Mouse (Mus musculus): Measurements from ENCODE around the gene Pamr1. TPM values are rescaled to one million over a fixed set of nuclear protein-coding genes. Genes with fewer than 3 reads are reported as not detected.

Pamr1 gene
- polyA plus RNA-seq, 1 experiment = not detected

DNA sequence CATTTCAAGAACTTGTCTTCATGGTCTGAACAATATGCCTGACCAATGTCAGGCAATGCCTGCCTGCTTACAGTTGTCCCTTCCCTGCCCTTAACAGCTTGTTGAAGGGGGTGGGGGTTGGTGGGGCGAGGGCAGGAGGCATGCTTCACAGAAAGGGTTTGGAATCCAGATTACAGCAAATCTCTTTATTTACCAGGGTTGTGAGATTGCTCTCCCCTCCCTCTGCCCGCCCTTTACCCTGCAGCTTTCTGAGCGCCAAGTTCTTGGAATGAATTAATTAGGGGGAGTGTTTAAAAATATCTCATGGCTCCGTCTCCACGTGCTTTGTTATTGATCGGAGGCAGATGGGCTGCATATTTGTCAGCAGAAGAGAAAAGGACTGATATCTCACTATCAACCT, 113.5 kb downstream of the Pamr1 start:
- TF ChIP-seq CEBPB (IDR thresholded peaks at IDR 0.05; ENCODE audit: low read depth) (no peak), CTCF (IDR thresholded peaks at IDR 0.05; ENCODE audit: control insufficient read depth, insufficient read depth, insufficient read length) (no peak), MYOG (IDR thresholded peaks at IDR 0.05; ENCODE audit: control insufficient read depth, extremely low read depth, insufficient read length) (no peak), MYOD1 (IDR thresholded peaks at IDR 0.05; ENCODE audit: control insufficient read depth, insufficient read length, low read depth) (no peak)
- H3K79me2 ChIP-seq (ENCODE audit: control insufficient read depth, insufficient read depth) = no peaks in the 10 kb centered on the region
- H3K36me3 ChIP-seq (ENCODE audit: control insufficient read depth, insufficient read depth) = no peaks in the 10 kb centered on the region
- H3K4me3 ChIP-seq (ENCODE audit: insufficient read depth, poor library complexity, severe bottlenecking) = no peak overlapping the region
- no peak overlapping the region for H3ac ChIP-seq (ENCODE audit: control insufficient read depth, insufficient read length, low read depth)
- no peaks in the 10 kb centered on the region for H3K79me3 ChIP-seq (ENCODE audit: low read depth)
- peaks cover 48% of the 10 kb centered on the region for H3K27me3 ChIP-seq (ENCODE audit: control insufficient read depth, insufficient read depth, insufficient read length)

DNA sequence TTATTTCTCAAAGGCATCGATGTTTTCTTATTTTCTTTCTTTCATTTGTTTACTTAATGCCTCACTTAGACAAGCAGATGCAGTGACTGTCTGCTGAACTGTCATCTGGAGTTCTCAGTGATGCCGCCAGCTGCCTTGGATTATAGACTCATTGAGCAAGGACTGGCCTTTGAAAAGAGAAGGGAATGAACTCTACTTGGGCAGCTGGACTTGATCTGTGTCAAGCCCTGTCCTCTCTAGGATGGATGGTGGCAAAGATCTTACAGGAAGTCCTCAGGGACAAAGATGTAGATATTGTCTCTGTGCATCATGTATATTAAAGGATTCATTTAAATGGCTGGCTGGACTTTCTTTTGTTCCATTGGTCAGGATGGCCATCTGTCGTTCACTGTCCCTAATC, 114.1 kb downstream of the Pamr1 start:
- TF ChIP-seq FOSL1 (IDR thresholded peaks at IDR 0.05; ENCODE audit: insufficient read depth, low read length, poor library complexity, severe bottlenecking) = no peak
- TF ChIP-seq MYOG (IDR thresholded peaks at IDR 0.05; ENCODE audit: control insufficient read depth, extremely low read depth, insufficient read length) = no peak
- no peak for TF ChIP-seq MYOD1 (IDR thresholded peaks at IDR 0.05; ENCODE audit: control insufficient read depth, insufficient read length, low read depth)
- no peak for TF ChIP-seq CEBPB (IDR thresholded peaks at IDR 0.05; ENCODE audit: low read depth)
- TF ChIP-seq CTCF (IDR thresholded peaks at IDR 0.05; ENCODE audit: control insufficient read depth, insufficient read depth, insufficient read length) = no peak
- no peak for TF ChIP-seq MAX (IDR thresholded peaks at IDR 0.05)
- TF ChIP-seq USF1 (IDR thresholded peaks at IDR 0.05; ENCODE audit: low read depth) = no peak
- H3K4me3 ChIP-seq (ENCODE audit: insufficient read depth, poor library complexity, severe bottlenecking) = no peak overlapping the region
- H3K79me3 ChIP-seq (ENCODE audit: low read depth) = no peaks in the 10 kb centered on the region
- H3K27me3 ChIP-seq (ENCODE audit: control insufficient read depth, insufficient read depth, insufficient read length) = peaks cover 42% of the 10 kb centered on the region
- no peaks in the 10 kb centered on the region for H3K79me2 ChIP-seq (ENCODE audit: control insufficient read depth, insufficient read depth)
- no peaks in the 10 kb centered on the region for H3K36me3 ChIP-seq (ENCODE audit: control insufficient read depth, insufficient read depth)
- H3ac ChIP-seq (ENCODE audit: control insufficient read depth, insufficient read length, low read depth) = no peak overlapping the region

DNA sequence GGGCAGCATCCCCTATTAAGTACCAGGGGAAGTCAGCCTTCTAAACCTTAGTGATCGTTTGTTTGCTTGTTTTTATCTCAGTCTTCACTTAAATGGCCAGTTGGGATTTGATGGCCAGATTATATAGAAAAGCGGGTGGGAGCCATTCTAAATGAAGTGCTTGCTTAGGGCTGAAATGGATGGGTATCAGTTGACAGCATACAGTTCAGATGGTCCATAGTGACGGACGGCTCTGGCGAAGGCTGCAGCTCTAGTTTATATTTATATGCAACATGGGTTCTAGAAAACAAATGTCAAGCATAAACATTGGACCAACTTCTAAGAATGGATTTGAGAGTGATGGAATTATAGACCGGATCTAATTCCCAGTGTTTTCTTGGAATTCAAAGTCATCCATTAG, 118.2 kb downstream of the Pamr1 start:
- Histone ChIP-seq H3K79me2 (ENCODE audit: control insufficient read depth, insufficient read depth) (no peaks in the 10 kb centered on the region), H3K27me3 (ENCODE audit: control insufficient read depth, insufficient read depth, insufficient read length) (peaks cover 31% of the 10 kb centered on the region), H3K36me3 (ENCODE audit: control insufficient read depth, insufficient read depth) (no peaks in the 10 kb centered on the region), H3K79me3 (ENCODE audit: low read depth) (no peaks in the 10 kb centered on the region), H3K4me3 (ENCODE audit: insufficient read depth, poor library complexity, severe bottlenecking) (no peak overlapping the region), H3ac (ENCODE audit: control insufficient read depth, insufficient read length, low read depth) (no peak overlapping the region)
- TF ChIP-seq USF1 (IDR thresholded peaks at IDR 0.05; ENCODE audit: low read depth) (no peak), MYOD1 (IDR thresholded peaks at IDR 0.05; ENCODE audit: control insufficient read depth, insufficient read length, low read depth) (no peak), CTCF (IDR thresholded peaks at IDR 0.05; ENCODE audit: control insufficient read depth, insufficient read depth, insufficient read length) (no peak), MAX (IDR thresholded peaks at IDR 0.05) (no peak), MYOG (IDR thresholded peaks at IDR 0.05; ENCODE audit: control insufficient read depth, extremely low read depth, insufficient read length) (no peak), CEBPB (IDR thresholded peaks at IDR 0.05; ENCODE audit: low read depth) (no peak), FOSL1 (IDR thresholded peaks at IDR 0.05; ENCODE audit: insufficient read depth, low read length, poor library complexity, severe bottlenecking) (no peak)

DNA sequence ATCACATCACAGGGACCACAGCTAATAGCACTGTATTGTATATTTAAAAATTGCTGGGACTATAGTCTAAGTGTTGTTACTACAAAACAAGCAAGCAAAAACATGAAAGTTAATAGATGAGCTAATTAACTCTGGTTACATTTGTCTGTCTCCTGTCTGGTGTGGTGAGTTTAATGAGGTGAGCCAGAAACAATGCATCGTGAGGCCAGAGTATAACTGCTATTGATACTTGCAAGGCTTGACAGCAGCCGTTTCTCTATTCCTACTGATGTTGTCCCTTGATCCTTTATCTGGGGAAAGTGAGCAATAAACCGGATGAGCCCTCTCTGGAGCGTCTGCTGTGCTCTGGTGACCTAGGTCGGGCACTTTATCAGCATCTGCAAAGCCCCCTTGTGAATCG, 119.8 kb downstream of the Pamr1 start:
- no peak overlapping the region for H3K4me3 ChIP-seq (ENCODE audit: insufficient read depth, poor library complexity, severe bottlenecking)

DNA sequence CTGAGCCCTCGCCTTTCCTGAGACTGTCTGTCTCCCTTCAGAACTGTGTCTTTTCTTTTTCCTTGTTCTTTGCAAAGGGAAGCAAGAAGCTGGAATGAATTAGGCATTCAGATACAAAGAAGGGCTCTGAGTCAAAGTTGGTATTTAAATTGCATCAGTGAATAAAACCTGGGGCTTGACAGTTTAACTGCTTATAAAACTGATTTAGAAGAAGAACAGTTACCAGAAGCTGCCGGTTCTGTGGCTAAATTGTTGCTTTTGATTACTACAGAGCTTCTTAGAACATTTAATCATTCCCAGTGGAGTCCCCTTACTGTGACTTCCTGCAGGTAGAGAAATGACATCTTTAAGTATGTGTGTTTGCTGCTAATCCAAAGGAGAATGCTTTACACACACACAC, 124.8 kb downstream of the Pamr1 start:
- no peak overlapping the region for H3K4me3 ChIP-seq (ENCODE audit: insufficient read depth, poor library complexity, severe bottlenecking)

More for the DNA sequence above, 119.8 kb downstream of the Pamr1 start:
- Histone ChIP-seq H3K79me2 (ENCODE audit: control insufficient read depth, insufficient read depth) (no peaks in the 10 kb centered on the region), H3K36me3 (ENCODE audit: control insufficient read depth, insufficient read depth) (no peaks in the 10 kb centered on the region), H3K27me3 (ENCODE audit: control insufficient read depth, insufficient read depth, insufficient read length) (peaks cover 22% of the 10 kb centered on the region), H3K79me3 (ENCODE audit: low read depth) (no peaks in the 10 kb centered on the region), H3ac (ENCODE audit: control insufficient read depth, insufficient read length, low read depth) (no peak overlapping the region)
- TF ChIP-seq MYOG (IDR thresholded peaks at IDR 0.05; ENCODE audit: control insufficient read depth, extremely low read depth, insufficient read length) = no peak
- TF ChIP-seq CTCF (IDR thresholded peaks at IDR 0.05; ENCODE audit: control insufficient read depth, insufficient read depth, insufficient read length) = no peak
- no peak for TF ChIP-seq MAX (IDR thresholded peaks at IDR 0.05)
- no peak for TF ChIP-seq USF1 (IDR thresholded peaks at IDR 0.05; ENCODE audit: low read depth)
- no peak for TF ChIP-seq FOSL1 (IDR thresholded peaks at IDR 0.05; ENCODE audit: insufficient read depth, low read length, poor library complexity, severe bottlenecking)
- TF ChIP-seq MYOD1 (IDR thresholded peaks at IDR 0.05; ENCODE audit: control insufficient read depth, insufficient read length, low read depth) = no peak
- no peak for TF ChIP-seq CEBPB (IDR thresholded peaks at IDR 0.05; ENCODE audit: low read depth)

DNA sequence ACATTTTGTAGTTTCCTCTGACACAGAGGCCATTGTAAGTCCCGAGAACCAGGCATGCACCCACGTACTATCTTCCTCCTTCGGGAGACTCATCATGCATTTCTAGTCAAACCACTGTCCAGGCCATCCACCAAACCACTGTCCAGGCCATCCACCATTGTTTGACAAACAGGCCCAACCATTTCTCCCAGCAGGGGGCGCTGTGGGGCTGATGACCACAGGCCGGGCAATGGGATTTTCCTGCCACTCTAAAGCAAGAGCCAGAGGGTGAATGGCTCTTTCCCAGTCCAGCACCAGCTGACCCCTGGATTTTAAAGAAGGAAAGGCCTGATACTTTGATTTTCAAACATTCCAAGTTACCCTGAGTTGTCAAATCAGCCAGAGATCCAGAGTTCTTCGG, 125.5 kb downstream of the Pamr1 start:
- Histone ChIP-seq H3K79me3 (ENCODE audit: low read depth) (no peaks in the 10 kb centered on the region), H3K79me2 (ENCODE audit: control insufficient read depth, insufficient read depth) (no peaks in the 10 kb centered on the region), H3K27me3 (ENCODE audit: control insufficient read depth, insufficient read depth, insufficient read length) (peaks cover 38% of the 10 kb centered on the region), H3K36me3 (ENCODE audit: control insufficient read depth, insufficient read depth) (no peaks in the 10 kb centered on the region), H3ac (ENCODE audit: control insufficient read depth, insufficient read length, low read depth) (no peak overlapping the region), H3K4me3 (ENCODE audit: insufficient read depth, poor library complexity, severe bottlenecking) (no peak overlapping the region)
- TF ChIP-seq MAX (IDR thresholded peaks at IDR 0.05) (no peak), CTCF (IDR thresholded peaks at IDR 0.05; ENCODE audit: control insufficient read depth, insufficient read depth, insufficient read length) (peak; percentile 31), CEBPB (IDR thresholded peaks at IDR 0.05; ENCODE audit: low read depth) (no peak)

More for the DNA sequence above, 124.8 kb downstream of the Pamr1 start:
- Histone ChIP-seq H3K36me3 (ENCODE audit: control insufficient read depth, insufficient read depth) (no peaks in the 10 kb centered on the region), H3ac (ENCODE audit: control insufficient read depth, insufficient read length, low read depth) (no peak overlapping the region), H3K27me3 (ENCODE audit: control insufficient read depth, insufficient read depth, insufficient read length) (peaks cover 37% of the 10 kb centered on the region), H3K79me3 (ENCODE audit: low read depth) (no peaks in the 10 kb centered on the region), H3K79me2 (ENCODE audit: control insufficient read depth, insufficient read depth) (no peaks in the 10 kb centered on the region)
- TF ChIP-seq MAX (IDR thresholded peaks at IDR 0.05) (no peak), FOSL1 (IDR thresholded peaks at IDR 0.05; ENCODE audit: insufficient read depth, low read length, poor library complexity, severe bottlenecking) (no peak), USF1 (IDR thresholded peaks at IDR 0.05; ENCODE audit: low read depth) (no peak), CEBPB (IDR thresholded peaks at IDR 0.05; ENCODE audit: low read depth) (no peak), MYOD1 (IDR thresholded peaks at IDR 0.05; ENCODE audit: control insufficient read depth, insufficient read length, low read depth) (no peak), CTCF (IDR thresholded peaks at IDR 0.05; ENCODE audit: control insufficient read depth, insufficient read depth, insufficient read length) (no peak), MYOG (IDR thresholded peaks at IDR 0.05; ENCODE audit: control insufficient read depth, extremely low read depth, insufficient read length) (no peak)
